Mouse (Mus musculus): Measurements from ENCODE around the gene Med15. TPM values are rescaled to one million over a fixed set of nuclear protein-coding genes. Genes with fewer than 3 reads are reported as not detected.
A peak's percentile ranks its signal among the peaks of the same experiment; 100 is the strongest.
"Not testable (repeated sequence)": the region's sequence is repeated elsewhere in the genome, so short reads cannot be mapped to it uniquely, and the experiment has no call there.

The Med15 gene
- polyA plus RNA-seq, 1 experiment from 2014 or later: 31.6 TPM

GRCm38 (mm10) chr16:17625488-17626268 lies 107.0 kb downstream of the Med15 start:
- no peak for ATAC-seq (replicated peaks; ENCODE audit: insufficient number of reproducible peaks, low FRiP score, low TSS enrichment)
- WGBS (ENCODE audit: insufficient replicate concordance): 69% methylated on average over 8 of the region's 8 CpGs

DNA sequence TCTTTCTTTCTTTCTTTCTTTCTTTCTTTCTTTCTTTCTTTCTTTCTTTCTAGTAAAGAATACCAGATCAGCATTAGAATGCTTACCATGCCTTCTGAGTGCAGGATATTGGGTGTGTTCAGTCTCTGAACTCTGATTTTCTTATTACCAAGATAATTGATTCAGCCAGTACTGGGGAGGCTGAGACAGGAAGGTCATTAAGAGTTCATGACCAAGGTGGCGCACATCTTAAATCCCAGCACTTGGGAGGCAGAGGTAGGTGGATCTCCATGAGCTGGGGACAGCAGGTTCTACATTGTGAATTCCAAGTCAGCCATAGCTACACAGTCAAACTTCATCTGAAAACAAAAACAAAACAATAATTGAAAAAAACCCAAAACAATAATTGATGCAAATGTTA lies 110.8 kb downstream of the Med15 start:
- no peak overlapping the region for H3K27ac ChIP-seq (ENCODE audit: low read depth, low read length)
- H3K4me1 ChIP-seq (ENCODE audit: control insufficient read depth, insufficient read depth, low read length): peaks cover 7% of the 10 kb centered on the region; the same call in 1 of the 2 replicates
- H3K36me3 ChIP-seq (ENCODE audit: control insufficient read depth, insufficient read depth, low read length): peaks cover 12% of the 10 kb centered on the region
- H3K27me3 ChIP-seq (ENCODE audit: control insufficient read depth, insufficient read depth, low read length): no peaks in the 10 kb centered on the region
- 81% methylated on average over 1 of the region's 1 CpGs for WGBS (ENCODE audit: insufficient replicate concordance)
- no peak overlapping the region for H3K9ac ChIP-seq (ENCODE audit: low read depth, low read length)
- no peaks in the 10 kb centered on the region for H3K9me3 ChIP-seq (replicated peaks; ENCODE audit: control insufficient read depth, low read length)
- ATAC-seq (replicated peaks; ENCODE audit: insufficient number of reproducible peaks, low FRiP score, low TSS enrichment): no peak
- no peak overlapping the region for H3K4me3 ChIP-seq (ENCODE audit: low read depth, low read length)
- H3K4me2 ChIP-seq: no peak overlapping the region

More at GRCm38 (mm10) chr16:17625488-17626268, 107.0 kb downstream of the Med15 start:
- Histone ChIP-seq H3K27me3 (ENCODE audit: control insufficient read depth, insufficient read depth, low read length) (no peaks in the 10 kb centered on the region), H3K9ac (ENCODE audit: low read depth, low read length) (no peak overlapping the region), H3K4me1 (ENCODE audit: control insufficient read depth, insufficient read depth, low read length) (no peaks in the 10 kb centered on the region), H3K9me3 (replicated peaks; ENCODE audit: control insufficient read depth, low read length) (no peaks in the 10 kb centered on the region), H3K4me3 (ENCODE audit: low read depth, low read length) (no peak overlapping the region), H3K4me2 (no peak overlapping the region), H3K36me3 (ENCODE audit: control insufficient read depth, insufficient read depth, low read length) (peaks cover 33% of the 10 kb centered on the region), H3K27ac (ENCODE audit: low read depth, low read length) (no peak overlapping the region)

- Histone ChIP-seq H3K27ac (ENCODE audit: low read depth, low read length) (no peak within 1 kb of the TSS), H3K4me3 (ENCODE audit: low read depth, low read length) (peak within 1 kb of the TSS; percentile 85), H3K4me1 (ENCODE audit: control insufficient read depth, insufficient read depth, low read length) (peaks cover 7% of the 10 kb centered on the region; the same call in 1 of the 2 replicates), H3K4me2 (peak within 1 kb of the TSS; percentile 77), H3K9me3 (replicated peaks; ENCODE audit: control insufficient read depth, low read length) (no peaks in the 10 kb centered on the region), H3K36me3 (ENCODE audit: control insufficient read depth, insufficient read depth, low read length) (no peaks in the 10 kb centered on the region), H3K27me3 (ENCODE audit: control insufficient read depth, insufficient read depth, low read length) (no peaks in the 10 kb centered on the region), H3K9ac (ENCODE audit: low read depth, low read length) (peak within 1 kb of the TSS; percentile 90)
- ATAC-seq (replicated peaks; ENCODE audit: insufficient number of reproducible peaks, low FRiP score, low TSS enrichment): peak; percentile 65
- 3% methylated on average over 60 of the region's 60 CpGs for WGBS (ENCODE audit: insufficient replicate concordance)
Measured at GRCm38 (mm10) chr16:17619198-17620105, 113.2 kb downstream of the Med15 start, which contains the start of gene Smpd4. TSS of gene Smpd4 (plus strand) at chr16:17619354.

- peak; percentile 46; the same call in 1 of the 2 replicates for ATAC-seq (replicated peaks; ENCODE audit: insufficient number of reproducible peaks, low FRiP score, low TSS enrichment)
- H3K27ac ChIP-seq (ENCODE audit: low read depth, low read length): no peak overlapping the region
- no peak overlapping the region for H3K9ac ChIP-seq (ENCODE audit: low read depth, low read length)
- H3K9me3 ChIP-seq (replicated peaks; ENCODE audit: control insufficient read depth, low read length): no peaks in the 10 kb centered on the region
- WGBS (ENCODE audit: insufficient replicate concordance): 17% methylated on average over 13 of the region's 13 CpGs
- no peaks in the 10 kb centered on the region for H3K36me3 ChIP-seq (ENCODE audit: control insufficient read depth, insufficient read depth, low read length)
- no peak overlapping the region; the same call in 1 of the 2 replicates for H3K4me2 ChIP-seq
- no peak overlapping the region for H3K4me3 ChIP-seq (ENCODE audit: low read depth, low read length)
- peaks cover 7% of the 10 kb centered on the region; the same call in 1 of the 2 replicates for H3K4me1 ChIP-seq (ENCODE audit: control insufficient read depth, insufficient read depth, low read length)
- H3K27me3 ChIP-seq (ENCODE audit: control insufficient read depth, insufficient read depth, low read length): no peaks in the 10 kb centered on the region
Measured at GRCm38 (mm10) chr16:17617922-17618565, 114.6 kb downstream of the Med15 start.

DNA sequence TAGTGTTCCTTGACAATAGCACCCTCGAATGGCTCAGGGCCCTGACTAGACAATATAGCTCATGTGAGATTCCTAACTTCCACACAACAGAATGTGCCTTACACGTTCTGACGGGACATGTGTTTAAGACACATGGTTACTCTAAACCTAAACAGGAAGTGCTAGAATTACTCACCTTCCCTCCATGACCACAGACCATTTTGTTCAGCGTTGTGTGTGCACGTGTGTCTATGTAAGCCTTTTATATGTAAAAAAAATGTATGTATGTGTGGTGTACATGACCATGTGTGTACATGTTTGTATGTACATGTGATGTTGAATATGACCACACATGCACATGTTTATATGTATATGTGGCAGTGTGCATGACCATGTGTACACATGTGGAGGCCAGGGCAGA lies 116.5 kb downstream of the Med15 start:
- H3K27ac ChIP-seq (ENCODE audit: low read depth, low read length): no peak overlapping the region

DNA sequence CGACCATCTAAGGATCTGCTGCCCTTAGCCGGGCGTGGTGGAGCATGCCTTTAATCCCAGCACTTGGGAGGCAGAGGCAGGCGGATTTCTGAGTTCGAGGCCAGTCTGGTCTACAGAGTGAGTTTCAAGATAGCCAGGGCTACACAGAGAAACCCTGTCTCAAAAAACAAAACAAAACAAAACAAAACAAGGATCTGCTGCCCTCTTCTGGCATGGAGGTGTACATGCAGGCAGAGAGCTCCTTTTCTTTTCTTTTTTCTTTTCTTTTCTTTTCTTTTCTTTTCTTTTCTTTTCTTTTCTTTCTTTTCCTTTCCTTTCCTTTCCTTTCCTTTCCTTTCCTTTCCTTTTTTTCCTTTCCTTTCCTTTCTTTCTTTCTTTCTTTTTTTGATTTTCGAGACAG lies 118.0 kb downstream of the Med15 start:
- ATAC-seq (replicated peaks; ENCODE audit: insufficient number of reproducible peaks, low FRiP score, low TSS enrichment); H3K27ac ChIP-seq (ENCODE audit: low read depth, low read length); H3K4me2 ChIP-seq; H3K4me3 ChIP-seq (ENCODE audit: low read depth, low read length); H3K4me1 ChIP-seq (ENCODE audit: control insufficient read depth, insufficient read depth, low read length); H3K9ac ChIP-seq (ENCODE audit: low read depth, low read length); H3K36me3 ChIP-seq (ENCODE audit: control insufficient read depth, insufficient read depth, low read length); H3K9me3 ChIP-seq (replicated peaks; ENCODE audit: control insufficient read depth, low read length); H3K27me3 ChIP-seq (ENCODE audit: control insufficient read depth, insufficient read depth, low read length): not testable (repeated sequence)
- 85% methylated on average over 6 of the region's 6 CpGs for WGBS (ENCODE audit: insufficient replicate concordance)

More for the DNA sequence above, 116.5 kb downstream of the Med15 start:
- H3K9me3 ChIP-seq (replicated peaks; ENCODE audit: control insufficient read depth, low read length): no peaks in the 10 kb centered on the region
- no peak overlapping the region for H3K4me2 ChIP-seq
- WGBS (ENCODE audit: insufficient replicate concordance): 75% methylated on average over 5 of the region's 5 CpGs
- H3K36me3 ChIP-seq (ENCODE audit: control insufficient read depth, insufficient read depth, low read length): no peaks in the 10 kb centered on the region
- H3K9ac ChIP-seq (ENCODE audit: low read depth, low read length): no peak overlapping the region
- H3K4me3 ChIP-seq (ENCODE audit: low read depth, low read length): no peak overlapping the region
- H3K4me1 ChIP-seq (ENCODE audit: control insufficient read depth, insufficient read depth, low read length): peaks cover 7% of the 10 kb centered on the region; the same call in 1 of the 2 replicates
- ATAC-seq (replicated peaks; ENCODE audit: insufficient number of reproducible peaks, low FRiP score, low TSS enrichment): no peak
- H3K27me3 ChIP-seq (ENCODE audit: control insufficient read depth, insufficient read depth, low read length): no peaks in the 10 kb centered on the region

DNA sequence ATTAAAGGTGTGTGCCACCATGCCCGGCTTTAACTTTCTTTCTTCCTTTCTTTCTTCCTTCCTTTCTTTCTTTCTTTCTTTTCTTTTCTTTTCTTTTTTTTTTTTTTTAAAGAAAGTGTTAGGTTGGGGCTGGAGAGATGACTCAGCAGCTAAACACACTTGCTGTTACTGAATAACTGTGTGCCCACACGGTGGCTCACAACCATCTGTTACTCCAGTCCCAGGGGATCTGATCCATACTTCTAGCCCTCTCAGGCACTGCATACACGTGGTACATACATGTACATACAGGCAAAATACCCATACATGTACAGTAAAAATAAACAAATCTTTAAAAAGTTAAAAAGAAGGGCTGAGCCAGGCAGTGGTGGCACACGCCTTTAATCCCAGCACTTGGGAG lies 121.3 kb downstream of the Med15 start:
- whole genome bisulfite sequencing (ENCODE audit: insufficient replicate concordance): 70% methylated on average over 4 of the region's 4 CpGs
- no peak overlapping the region for H3K4me3 ChIP-seq (ENCODE audit: low read depth, low read length)
- H3K27me3 ChIP-seq (ENCODE audit: control insufficient read depth, insufficient read depth, low read length): no peaks in the 10 kb centered on the region
- no peak overlapping the region for H3K27ac ChIP-seq (ENCODE audit: low read depth, low read length)
- H3K4me1 ChIP-seq (ENCODE audit: control insufficient read depth, insufficient read depth, low read length): no peaks in the 10 kb centered on the region
- H3K9ac ChIP-seq (ENCODE audit: low read depth, low read length): no peak overlapping the region
- H3K4me2 ChIP-seq: no peak overlapping the region
- no peaks in the 10 kb centered on the region for H3K9me3 ChIP-seq (replicated peaks; ENCODE audit: control insufficient read depth, low read length)
- ATAC-seq (replicated peaks; ENCODE audit: insufficient number of reproducible peaks, low FRiP score, low TSS enrichment): no peak
- no peaks in the 10 kb centered on the region for H3K36me3 ChIP-seq (ENCODE audit: control insufficient read depth, insufficient read depth, low read length)

DNA sequence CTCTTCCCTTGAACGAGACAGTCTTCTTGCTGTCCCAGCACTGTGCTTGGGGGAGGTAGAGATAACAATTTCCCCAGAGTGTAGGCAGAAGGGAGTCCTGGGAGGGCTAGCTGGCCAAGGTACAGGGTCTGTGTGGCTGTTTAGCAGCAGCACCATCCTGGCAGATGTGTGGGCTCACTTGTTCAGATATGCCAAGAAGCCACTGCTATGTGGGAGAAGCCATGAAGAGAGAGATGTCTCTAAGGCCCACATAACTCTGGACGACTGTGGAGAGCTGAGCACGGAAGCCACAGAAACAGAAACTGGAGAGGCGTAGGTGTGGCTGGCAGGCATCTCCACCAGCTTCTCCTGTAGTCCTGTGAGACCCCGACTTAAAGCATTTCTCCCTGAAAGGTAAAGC lies 127.0 kb downstream of the Med15 start:
- 64% methylated on average over 5 of the region's 5 CpGs for WGBS (ENCODE audit: insufficient replicate concordance)
- no peaks in the 10 kb centered on the region for H3K36me3 ChIP-seq (ENCODE audit: control insufficient read depth, insufficient read depth, low read length)
- H3K9me3 ChIP-seq (replicated peaks; ENCODE audit: control insufficient read depth, low read length): no peaks in the 10 kb centered on the region
- no peak overlapping the region for H3K9ac ChIP-seq (ENCODE audit: low read depth, low read length)
- H3K4me2 ChIP-seq: no peak overlapping the region
- no peak overlapping the region for H3K27ac ChIP-seq (ENCODE audit: low read depth, low read length)
- no peaks in the 10 kb centered on the region for H3K27me3 ChIP-seq (ENCODE audit: control insufficient read depth, insufficient read depth, low read length)
- no peaks in the 10 kb centered on the region for H3K4me1 ChIP-seq (ENCODE audit: control insufficient read depth, insufficient read depth, low read length)
- ATAC-seq (replicated peaks; ENCODE audit: insufficient number of reproducible peaks, low FRiP score, low TSS enrichment): no peak
- H3K4me3 ChIP-seq (ENCODE audit: low read depth, low read length): no peak overlapping the region

Data from heart, embryonic 11.5 days (tissue).